Mouse (Mus musculus): ENCODE measurements around the gene Myo9a. TPM values are rescaled to one million over a fixed set of nuclear protein-coding genes. Genes with fewer than 3 reads are reported as not detected.
"Not testable (repeated sequence)": the region's sequence is repeated elsewhere in the genome, so short reads cannot be mapped to it uniquely, and the experiment has no call there.

Myo9a gene
- polyA plus RNA-seq, 1 experiment from 2014 or later = 13.8 TPM

DNA sequence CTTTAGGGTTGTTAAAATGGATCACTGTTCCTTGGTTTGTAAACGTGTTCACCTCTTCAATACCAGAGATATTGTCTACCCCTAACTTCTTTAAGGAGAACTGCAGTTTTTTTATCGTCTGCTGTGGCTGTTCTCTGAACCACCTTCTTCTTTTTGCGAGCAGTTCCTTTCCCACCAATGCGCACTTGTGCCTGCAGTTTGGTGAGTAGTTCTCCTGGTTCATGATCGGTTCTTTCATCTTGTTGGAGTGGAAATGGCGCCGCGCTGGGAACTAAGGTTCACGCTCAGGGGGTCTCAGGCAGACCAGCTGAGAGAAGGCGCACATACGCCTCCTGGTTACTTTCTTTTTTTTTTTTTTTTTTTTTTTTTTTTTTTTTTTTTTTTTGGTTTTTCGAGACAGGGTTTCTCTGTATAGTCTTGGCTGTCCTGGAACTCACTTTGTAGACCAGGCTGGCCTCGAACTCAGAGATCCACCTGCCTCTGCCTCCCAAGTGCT, 16.3 kb downstream of the Myo9a start:
- not testable (repeated sequence) for H3K4me3 ChIP-seq (ENCODE audit: low read depth, low read length); H3K36me3 ChIP-seq (ENCODE audit: control insufficient read depth, insufficient read depth, low read length); ATAC-seq (replicated peaks; ENCODE audit: insufficient number of reproducible peaks, low FRiP score, low TSS enrichment); H3K27ac ChIP-seq (ENCODE audit: low read depth, low read length); H3K9ac ChIP-seq (ENCODE audit: low read depth, low read length); H3K9me3 ChIP-seq (replicated peaks; ENCODE audit: control insufficient read depth, low read length); H3K27me3 ChIP-seq (ENCODE audit: control insufficient read depth, insufficient read depth, low read length); H3K4me1 ChIP-seq (ENCODE audit: control insufficient read depth, insufficient read depth, low read length); H3K4me2 ChIP-seq
- WGBS (ENCODE audit: insufficient replicate concordance) = 87% methylated on average over 11 of the region's 13 CpGs

- not testable (repeated sequence) for H3K4me3 ChIP-seq (ENCODE audit: low read depth, low read length); H3K27ac ChIP-seq (ENCODE audit: low read depth, low read length); H3K9ac ChIP-seq (ENCODE audit: low read depth, low read length); H3K27me3 ChIP-seq (ENCODE audit: control insufficient read depth, insufficient read depth, low read length); H3K4me2 ChIP-seq; H3K36me3 ChIP-seq (ENCODE audit: control insufficient read depth, insufficient read depth, low read length); ATAC-seq (replicated peaks; ENCODE audit: insufficient number of reproducible peaks, low FRiP score, low TSS enrichment); H3K4me1 ChIP-seq (ENCODE audit: control insufficient read depth, insufficient read depth, low read length); H3K9me3 ChIP-seq (replicated peaks; ENCODE audit: control insufficient read depth, low read length)
- WGBS (ENCODE audit: insufficient replicate concordance) = 71% methylated on average over 3 of the region's 3 CpGs
These were observed 55.5 kb downstream of the Myo9a start for GRCm38 (mm10) chr9:59806046-59806774.

DNA sequence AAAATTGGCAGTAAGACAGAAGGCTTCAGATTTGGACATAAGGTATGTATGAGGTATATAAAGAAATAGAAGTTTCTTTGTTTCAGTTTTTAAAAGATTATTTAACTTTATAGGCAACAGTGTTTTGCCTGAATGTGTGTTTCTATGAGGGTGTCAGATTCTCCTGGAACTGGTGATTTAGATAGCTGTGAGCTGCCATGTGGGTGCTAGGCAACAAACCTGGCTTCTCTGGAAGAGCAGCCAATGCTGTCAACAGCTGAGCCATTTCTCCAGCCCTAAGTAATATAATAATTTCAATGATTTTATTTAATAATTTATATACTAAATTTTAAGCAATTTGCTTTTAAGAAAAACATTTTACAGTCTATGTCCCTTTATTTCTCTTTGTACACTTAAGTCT, 133.9 kb downstream of the Myo9a start:
- no peaks in the 10 kb centered on the region for H3K27me3 ChIP-seq (ENCODE audit: control insufficient read depth, insufficient read depth, low read length)
- no peak overlapping the region for H3K27ac ChIP-seq (ENCODE audit: low read depth, low read length)
- no peak overlapping the region for H3K4me2 ChIP-seq
- H3K4me1 ChIP-seq (ENCODE audit: control insufficient read depth, insufficient read depth, low read length) = no peaks in the 10 kb centered on the region
- ATAC-seq (replicated peaks; ENCODE audit: insufficient number of reproducible peaks, low FRiP score, low TSS enrichment) = no peak
- no peaks in the 10 kb centered on the region for H3K36me3 ChIP-seq (ENCODE audit: control insufficient read depth, insufficient read depth, low read length)
- no peaks in the 10 kb centered on the region for H3K9me3 ChIP-seq (replicated peaks; ENCODE audit: control insufficient read depth, low read length)
- no peak overlapping the region for H3K4me3 ChIP-seq (ENCODE audit: low read depth, low read length)
- H3K9ac ChIP-seq (ENCODE audit: low read depth, low read length) = no peak overlapping the region

GRCm38 (mm10) chr9:59903382-59903781, 152.7 kb downstream of the Myo9a start:
- Histone ChIP-seq H3K4me2 (no peak overlapping the region), H3K36me3 (ENCODE audit: control insufficient read depth, insufficient read depth, low read length) (no peaks in the 10 kb centered on the region; the same call in 1 of the 2 replicates), H3K4me1 (ENCODE audit: control insufficient read depth, insufficient read depth, low read length) (no peaks in the 10 kb centered on the region), H3K27me3 (ENCODE audit: control insufficient read depth, insufficient read depth, low read length) (no peaks in the 10 kb centered on the region), H3K4me3 (ENCODE audit: low read depth, low read length) (no peak overlapping the region), H3K9me3 (replicated peaks; ENCODE audit: control insufficient read depth, low read length) (no peaks in the 10 kb centered on the region), H3K9ac (ENCODE audit: low read depth, low read length) (no peak overlapping the region), H3K27ac (ENCODE audit: low read depth, low read length) (no peak overlapping the region)
- 47% methylated on average over 1 of the region's 1 CpGs for WGBS (ENCODE audit: insufficient replicate concordance)
- no peak for ATAC-seq (replicated peaks; ENCODE audit: insufficient number of reproducible peaks, low FRiP score, low TSS enrichment)

- Histone ChIP-seq H3K9me3 (replicated peaks; ENCODE audit: control insufficient read depth, low read length) (no peaks in the 10 kb centered on the region), H3K4me2 (no peak overlapping the region), H3K36me3 (ENCODE audit: control insufficient read depth, insufficient read depth, low read length) (peaks cover 2% of the 10 kb centered on the region; the same call in 1 of the 2 replicates), H3K4me3 (ENCODE audit: low read depth, low read length) (no peak overlapping the region), H3K27me3 (ENCODE audit: control insufficient read depth, insufficient read depth, low read length) (no peaks in the 10 kb centered on the region), H3K27ac (ENCODE audit: low read depth, low read length) (no peak overlapping the region), H3K4me1 (ENCODE audit: control insufficient read depth, insufficient read depth, low read length) (no peaks in the 10 kb centered on the region), H3K9ac (ENCODE audit: low read depth, low read length) (no peak overlapping the region)
- 85% methylated on average over 1 of the region's 1 CpGs for WGBS (ENCODE audit: insufficient replicate concordance)
- ATAC-seq (replicated peaks; ENCODE audit: insufficient number of reproducible peaks, low FRiP score, low TSS enrichment) = no peak
These were observed 164.1 kb downstream of the Myo9a start for GRCm38 (mm10) chr9:59914761-59915160.

DNA sequence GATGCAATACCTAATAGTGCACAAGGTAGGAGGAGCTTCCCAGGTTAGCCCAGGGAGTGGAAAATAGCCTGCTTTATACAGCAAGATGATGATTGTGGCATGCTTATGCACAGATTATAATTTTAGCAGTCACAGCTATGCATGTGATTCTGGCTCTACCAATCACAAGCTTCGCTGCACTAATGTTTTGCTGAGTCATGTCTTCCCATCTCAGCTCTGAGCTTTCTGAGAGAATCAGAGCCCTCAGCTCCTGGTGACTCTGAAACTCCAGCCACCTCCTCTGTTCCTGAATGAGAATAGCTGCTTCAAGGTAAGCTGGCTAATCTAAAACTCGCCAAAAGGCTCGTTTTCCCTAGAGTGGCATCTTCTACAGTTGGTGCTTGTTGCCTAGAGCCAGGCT, 179.6 kb downstream of the Myo9a start:
- H3K27ac ChIP-seq (ENCODE audit: low read depth, low read length) = no peak overlapping the region
- H3K36me3 ChIP-seq (ENCODE audit: control insufficient read depth, insufficient read depth, low read length) = no peaks in the 10 kb centered on the region
- H3K9ac ChIP-seq (ENCODE audit: low read depth, low read length) = no peak overlapping the region
- ATAC-seq (replicated peaks; ENCODE audit: insufficient number of reproducible peaks, low FRiP score, low TSS enrichment) = no peak
- 72% methylated on average over 3 of the region's 3 CpGs for WGBS (ENCODE audit: insufficient replicate concordance)
- H3K4me1 ChIP-seq (ENCODE audit: control insufficient read depth, insufficient read depth, low read length) = no peaks in the 10 kb centered on the region
- H3K27me3 ChIP-seq (ENCODE audit: control insufficient read depth, insufficient read depth, low read length) = no peaks in the 10 kb centered on the region
- H3K4me2 ChIP-seq = no peak overlapping the region
- no peak overlapping the region for H3K4me3 ChIP-seq (ENCODE audit: low read depth, low read length)
- 0 out of 2 replicates have a peak, but pooled peaks cover 2% of the 10 kb centered on the region for H3K9me3 ChIP-seq (replicated peaks; ENCODE audit: control insufficient read depth, low read length)

DNA sequence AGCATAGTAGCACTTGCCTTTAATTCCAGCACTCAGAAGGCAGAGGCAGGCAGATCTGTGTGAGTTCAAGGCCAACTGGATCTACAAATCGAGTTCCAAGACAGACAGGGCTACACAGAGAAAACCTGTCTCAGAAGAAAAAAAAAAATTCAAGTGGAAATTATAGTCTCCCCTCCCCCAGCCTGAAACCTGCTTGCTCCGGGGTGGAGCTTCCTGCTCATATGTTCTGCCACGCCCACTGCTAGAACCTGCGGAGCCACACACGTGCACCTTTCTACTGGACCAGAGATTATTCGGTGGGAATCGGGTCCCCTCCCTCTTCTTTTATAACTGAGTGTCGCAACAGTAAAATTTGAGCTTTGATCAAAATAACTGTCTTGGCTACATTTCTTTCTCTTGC, 185.2 kb downstream of the Myo9a start:
- H3K36me3 ChIP-seq (ENCODE audit: control insufficient read depth, insufficient read depth, low read length); ATAC-seq (replicated peaks; ENCODE audit: insufficient number of reproducible peaks, low FRiP score, low TSS enrichment); H3K9me3 ChIP-seq (replicated peaks; ENCODE audit: control insufficient read depth, low read length); H3K27me3 ChIP-seq (ENCODE audit: control insufficient read depth, insufficient read depth, low read length); H3K4me1 ChIP-seq (ENCODE audit: control insufficient read depth, insufficient read depth, low read length); H3K9ac ChIP-seq (ENCODE audit: low read depth, low read length); H3K4me2 ChIP-seq; H3K4me3 ChIP-seq (ENCODE audit: low read depth, low read length); H3K27ac ChIP-seq (ENCODE audit: low read depth, low read length): not testable (repeated sequence)
- WGBS (ENCODE audit: insufficient replicate concordance) = 71% methylated on average over 8 of the region's 8 CpGs

DNA sequence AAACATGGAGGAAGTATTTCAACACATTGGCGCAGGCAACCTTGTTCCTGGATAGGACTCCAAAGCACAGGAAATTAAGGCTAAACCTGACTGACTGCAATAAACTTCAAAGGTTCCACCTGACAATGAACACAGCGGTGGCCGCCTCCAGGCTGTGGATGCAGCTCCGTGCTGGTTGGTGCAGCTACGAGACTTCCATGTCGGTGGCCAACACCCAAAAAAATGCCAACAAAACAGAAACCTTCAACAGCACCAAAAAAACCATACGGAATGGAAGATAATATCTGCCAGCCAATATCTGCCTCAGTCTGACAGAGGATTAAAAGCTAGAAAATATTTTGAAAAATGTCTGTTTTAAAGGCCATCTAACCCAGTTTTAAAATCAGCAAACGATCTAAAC, 187.8 kb downstream of the Myo9a start:
- Histone ChIP-seq H3K9me3 (replicated peaks; ENCODE audit: control insufficient read depth, low read length) (no peaks in the 10 kb centered on the region), H3K4me3 (ENCODE audit: low read depth, low read length) (no peak overlapping the region), H3K36me3 (ENCODE audit: control insufficient read depth, insufficient read depth, low read length) (no peaks in the 10 kb centered on the region), H3K27me3 (ENCODE audit: control insufficient read depth, insufficient read depth, low read length) (no peaks in the 10 kb centered on the region), H3K27ac (ENCODE audit: low read depth, low read length) (no peak overlapping the region), H3K9ac (ENCODE audit: low read depth, low read length) (no peak overlapping the region), H3K4me2 (no peak overlapping the region), H3K4me1 (ENCODE audit: control insufficient read depth, insufficient read depth, low read length) (peaks cover 10% of the 10 kb centered on the region)
- no peak for ATAC-seq (replicated peaks; ENCODE audit: insufficient number of reproducible peaks, low FRiP score, low TSS enrichment)
- WGBS (ENCODE audit: insufficient replicate concordance) = 94% methylated on average over 8 of the region's 8 CpGs

DNA sequence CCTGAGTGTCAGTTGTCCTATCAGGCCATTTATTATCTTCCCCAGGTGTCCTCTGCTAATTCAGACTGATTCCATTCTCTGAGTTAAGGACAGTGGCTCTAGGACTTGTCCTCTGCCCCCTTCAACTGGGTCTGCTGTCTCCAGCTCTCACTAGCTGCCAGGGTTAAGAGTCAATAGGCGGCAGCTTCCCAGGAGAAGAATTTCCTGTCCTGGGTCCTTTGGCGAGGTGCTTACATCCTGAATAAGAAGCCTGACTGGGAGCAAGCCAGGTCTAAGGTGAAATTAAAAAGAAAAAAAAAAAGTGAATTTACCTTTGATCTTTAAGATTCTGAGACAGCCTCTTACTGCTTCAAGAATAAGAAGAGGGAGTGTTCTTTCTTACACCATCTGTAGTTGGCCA, 189.0 kb downstream of the Myo9a start:
- Histone ChIP-seq H3K4me3 (ENCODE audit: low read depth, low read length) (no peak overlapping the region), H3K4me2 (no peak overlapping the region), H3K27me3 (ENCODE audit: control insufficient read depth, insufficient read depth, low read length) (no peaks in the 10 kb centered on the region), H3K9ac (ENCODE audit: low read depth, low read length) (no peak overlapping the region), H3K4me1 (ENCODE audit: control insufficient read depth, insufficient read depth, low read length) (peaks cover 10% of the 10 kb centered on the region), H3K36me3 (ENCODE audit: control insufficient read depth, insufficient read depth, low read length) (no peaks in the 10 kb centered on the region), H3K9me3 (replicated peaks; ENCODE audit: control insufficient read depth, low read length) (no peaks in the 10 kb centered on the region), H3K27ac (ENCODE audit: low read depth, low read length) (no peak overlapping the region)
- ATAC-seq (replicated peaks; ENCODE audit: insufficient number of reproducible peaks, low FRiP score, low TSS enrichment) = no peak
- WGBS (ENCODE audit: insufficient replicate concordance) = 41% methylated on average over 2 of the region's 2 CpGs

All from heart, embryonic 11.5 days (tissue).